Mouse (Mus musculus): Measurements from ENCODE around the gene Cdc42bpb.

- no peak for TF ChIP-seq CTCF (IDR thresholded peaks at IDR 0.05; ENCODE audit: borderline replicate concordance, extremely low read depth, insufficient read depth, insufficient read length)
- no peak for TF ChIP-seq POLR2A (IDR thresholded peaks at IDR 0.05; ENCODE audit: borderline replicate concordance, extremely low read depth, insufficient read depth, insufficient read length, poor library complexity, severe bottlenecking)
These were observed 47.0 kb upstream of the Cdc42bpb start for GRCm38 (mm10) chr12:111424547-111424946.

Data from brain, embryonic 14.5 days (tissue).